Mouse (Mus musculus): ENCODE results near the gene 4931409K22Rik.

4931409K22Rik gene

DNA sequence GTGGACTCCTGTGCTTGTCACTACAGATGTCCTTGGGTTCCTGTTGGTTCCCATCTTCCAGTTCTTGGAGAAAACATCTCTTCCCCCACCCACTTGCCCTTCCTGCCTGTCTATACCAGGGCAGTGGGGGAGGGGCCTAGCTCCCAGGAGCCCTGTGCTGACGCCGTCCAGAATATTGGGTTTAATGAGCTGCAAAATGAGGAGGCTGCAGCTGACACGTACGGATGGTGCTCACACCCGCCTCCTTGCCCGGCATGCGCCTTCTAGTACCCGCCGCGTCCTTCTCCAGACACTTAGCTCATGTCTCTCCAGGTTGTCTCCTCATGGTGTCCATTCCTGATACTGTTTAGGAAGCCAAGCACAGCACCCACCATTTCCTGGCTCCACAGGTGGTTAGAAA is 57.5 kb downstream of the 4931409K22Rik start:
- no peak for DNase-seq (ENCODE audit: low read depth, low spot score)

DNA sequence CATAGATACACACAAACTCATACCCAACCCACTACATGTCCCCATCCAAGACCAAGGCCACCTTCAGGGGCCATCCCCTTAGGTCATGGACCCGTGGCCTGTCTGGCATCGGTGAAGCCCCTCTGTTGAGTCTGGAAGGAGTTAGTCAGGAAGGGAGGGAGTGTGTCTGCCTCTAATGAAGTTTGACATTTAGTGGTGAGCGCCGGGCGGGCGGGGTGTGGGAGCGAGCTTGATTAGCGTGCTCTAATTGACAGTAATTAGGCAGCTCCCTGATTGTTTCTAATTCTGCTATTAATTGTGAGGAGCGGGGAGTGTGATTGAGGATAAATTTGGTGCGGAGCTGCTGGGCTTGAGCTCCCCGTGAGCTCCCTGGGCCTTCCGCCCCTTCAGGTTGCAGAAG is 59.1 kb downstream of the 4931409K22Rik start:
- no peak for DNase-seq (ENCODE audit: low read depth, low spot score)

DNA sequence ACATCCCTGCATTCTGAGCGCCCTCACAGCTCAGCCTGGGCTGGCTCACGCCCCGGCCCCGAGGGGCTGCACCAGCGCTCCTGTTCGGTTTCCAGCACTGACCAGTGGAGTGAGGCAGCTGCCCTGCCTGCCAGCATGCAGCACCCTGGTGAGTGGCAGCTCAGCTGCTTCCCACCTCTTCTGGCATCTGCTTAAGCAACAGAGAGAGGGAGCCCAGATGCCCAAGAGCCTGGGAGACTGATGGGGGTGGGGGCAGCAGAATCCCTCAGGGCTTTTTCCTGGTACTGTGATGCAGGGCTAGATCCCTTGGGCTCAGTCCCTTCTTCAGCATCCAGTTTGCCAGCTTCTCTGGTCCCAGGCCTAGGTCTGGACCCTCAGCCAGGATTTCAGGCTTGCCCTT is 59.9 kb downstream of the 4931409K22Rik start:
- DNase-seq (ENCODE audit: low read depth, low spot score) = no peak

DNA sequence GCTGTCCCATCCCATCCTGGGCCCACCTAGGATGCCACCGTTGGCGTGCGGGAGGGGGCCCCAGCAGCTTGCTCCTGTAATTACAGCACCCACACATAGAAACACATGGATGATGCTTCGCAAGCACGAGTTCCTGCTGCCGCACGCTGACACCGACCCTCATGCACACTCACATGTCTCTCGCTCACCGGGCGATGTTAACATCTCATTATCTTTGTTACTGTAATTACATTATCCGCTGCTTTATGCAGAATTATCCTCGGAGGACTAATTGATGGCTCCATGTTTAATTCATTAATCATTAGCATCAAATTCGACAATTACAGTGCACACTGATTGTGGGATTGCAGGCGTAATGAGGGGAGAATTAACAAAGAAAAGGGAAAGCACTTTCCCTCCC is 61.6 kb downstream of the 4931409K22Rik start:
- DNase-seq (ENCODE audit: low read depth, low spot score) = no peak
